Mouse (Mus musculus) left cerebral cortex, adult 8-10 months (tissue): ENCODE measurements around the gene Tns3. TPM values are rescaled to one million over a fixed set of nuclear protein-coding genes. Genes with fewer than 3 reads are reported as not detected.

Experiments
- DNase-seq, 2 experiments: peaks; one replicate each; pipeline ENCODE4 v3.0.0; 2022; ENCODE audit warnings: low spot score in 2 of 2
- total RNA-seq, 4 experiments: library from RNA; stranded (reverse); gene quantifications; 2 replicates each; pipeline ENCODE4 v1.2.4; 2022

The Tns3 gene
- total RNA-seq, 4 experiments from 2014 or later: 37.0 to 47.0 (median 41.1) TPM

- DNase-seq: peak in 1 of 2 experiments; percentile 47
Measured at GRCm38 (mm10) chr11:8443539-8444292, 220.6 kb downstream of the Tns3 start.

GRCm38 (mm10) chr11:8440706-8441105 is 223.6 kb downstream of the Tns3 start:
- DNase-seq: no peak

GRCm38 (mm10) chr11:8440221-8440620 is 224.1 kb downstream of the Tns3 start:
- DNase-seq: no peak

- no peak for DNase-seq
Measured at GRCm38 (mm10) chr11:8439035-8439434, 225.3 kb downstream of the Tns3 start.

- no peak for DNase-seq
Measured at GRCm38 (mm10) chr11:8438269-8438668, 226.1 kb downstream of the Tns3 start.

GRCm38 (mm10) chr11:8435101-8435500 is 229.2 kb downstream of the Tns3 start:
- DNase-seq: no peak

- no peak for DNase-seq
Measured at GRCm38 (mm10) chr11:8434366-8434765, 230.0 kb downstream of the Tns3 start.

GRCm38 (mm10) chr11:8433443-8433842 is 230.9 kb downstream of the Tns3 start:
- DNase-seq: no peak

GRCm38 (mm10) chr11:8432941-8433340 is 231.4 kb downstream of the Tns3 start:
- no peak for DNase-seq

- DNase-seq: no peak
Measured at GRCm38 (mm10) chr11:8427660-8428059, 236.7 kb downstream of the Tns3 start.

GRCm38 (mm10) chr11:8425226-8425570 is 239.1 kb downstream of the Tns3 start:
- DNase-seq: no peak

- DNase-seq: peak; percentile 52 to 54
Measured at GRCm38 (mm10) chr11:8424342-8425225, 239.8 kb downstream of the Tns3 start.

GRCm38 (mm10) chr11:8405225-8405899 is 259.0 kb downstream of the Tns3 start:
- peak; percentile 48 to 67 for DNase-seq

- no peak for DNase-seq
Measured at GRCm38 (mm10) chr11:8401328-8401727, 263.0 kb downstream of the Tns3 start.

- no peak for DNase-seq
Measured at GRCm38 (mm10) chr11:8396329-8396728, 268.0 kb downstream of the Tns3 start.

GRCm38 (mm10) chr11:8391564-8391963 is 272.8 kb downstream of the Tns3 start:
- no peak for DNase-seq

GRCm38 (mm10) chr11:8385891-8386405 is 278.4 kb downstream of the Tns3 start:
- DNase-seq: no peak
